Mouse (Mus musculus) CH12.LX (cell line): ENCODE measurements around the gene Siglecf. TPM values are rescaled to one million over a fixed set of nuclear protein-coding genes. Genes with fewer than 3 reads are reported as not detected.

ENCODE experiments used
- DNase-seq: peaks from one replicate; pipeline ENCODE4 v3.0.0-alpha.2; 2013; ENCODE audit errors: extremely low read depth
- H3K27ac ChIP-seq: 2 replicates; pipeline ENCODE4 v1.5.1; 2012; ENCODE audit warnings: low read depth, mild to moderate bottlenecking, control low read depth, moderate library complexity; ENCODE audit not compliant: insufficient read depth
- H3K27me3 ChIP-seq: replicated peaks from 2 replicates; pipeline ENCODE3; 2012; ENCODE audit warnings: inconsistent platforms
- H3K36me3 ChIP-seq, 2 experiments: replicated peaks in 1 of 2; 2 replicates each; pipeline versions ENCODE3 to v1.6.1; 2012; ENCODE audit warnings: inconsistent platforms in 1 of 2, low read length in 1 of 2, mild to moderate bottlenecking in 1 of 2, mixed read lengths in 1 of 2, moderate library complexity in 1 of 2; ENCODE audit not compliant: control insufficient read depth in 1 of 2, insufficient read depth in 1 of 2
- H3K4me1 ChIP-seq, 2 experiments: 2 replicates each; pipeline ENCODE4 v1.6.1; 2012; ENCODE audit warnings: inconsistent platforms in 1 of 2, moderate library complexity in 1 of 2; ENCODE audit not compliant: insufficient read depth in 2 of 2, control insufficient read depth in 1 of 2
- H3K4me2 ChIP-seq: 2 replicates; pipeline ENCODE4 v1.6.1; 2012; ENCODE audit warnings: low read depth, mild to moderate bottlenecking, control low read depth; ENCODE audit not compliant: poor library complexity, insufficient read depth, severe bottlenecking
- H3K4me3 ChIP-seq, 3 experiments: fragments of 150-350 bp in 1 of 3; sonication (generic) in 1 of 3; replicated peaks in 1 of 3; 2 replicates each; pipeline versions ENCODE3 to v1.5.1; 2011 to 2012; ENCODE audit warnings: low read depth in 2 of 3, low read length in 2 of 3, mild to moderate bottlenecking in 2 of 3, moderate library complexity in 2 of 3, control low read depth in 1 of 3, improper control_type of control experiment in 1 of 3, inconsistent platforms in 1 of 3, mixed read lengths in 1 of 3; ENCODE audit not compliant: poor library complexity in 1 of 3
- H3K79me2 ChIP-seq: replicated peaks from 2 replicates; pipeline ENCODE4 v1.6.1; 2012; ENCODE audit warnings: mild to moderate bottlenecking, moderate library complexity; ENCODE audit not compliant: control insufficient read depth, poor library complexity, insufficient read depth, severe bottlenecking; ENCODE audit errors: extremely low read depth
- H3K9ac ChIP-seq: 2 replicates; pipeline ENCODE4 v1.6.1; 2012; ENCODE audit warnings: low read depth, mild to moderate bottlenecking, control low read depth, moderate library complexity; ENCODE audit not compliant: insufficient read depth
- H3K9me3 ChIP-seq: replicated peaks from 2 replicates; pipeline ENCODE3; 2012; ENCODE audit warnings: low read length, inconsistent platforms, mixed read lengths
- BHLHE40 ChIP-seq: IDR thresholded peaks from 2 replicates; pipeline ENCODE4 v1.6.1; 2011; ENCODE audit warnings: mild to moderate bottlenecking, low read depth, low read length, improper control_type of control experiment
- CTCF ChIP-seq, 2 experiments: IDR thresholded peaks in 1 of 2; conservative IDR thresholded peaks in 1 of 2; 2 replicates each; pipeline ENCODE4 v1.5.1; 2011 to 2012; ENCODE audit warnings: low read depth in 2 of 2, low read length in 2 of 2, improper control_type of control experiment in 1 of 2, inconsistent platforms in 1 of 2, mild to moderate bottlenecking in 1 of 2, moderate library complexity in 1 of 2
- EP300 ChIP-seq: IDR thresholded peaks from 2 replicates; pipeline ENCODE4 v1.6.1; 2011; ENCODE audit warnings: low read length, improper control_type of control experiment
- HCFC1 ChIP-seq: IDR thresholded peaks from 2 replicates; pipeline ENCODE4 v1.6.1; 2012; ENCODE audit warnings: low read depth, mild to moderate bottlenecking, inconsistent platforms, low read length, improper control_type of control experiment
- MEF2A ChIP-seq: IDR thresholded peaks from 2 replicates; pipeline ENCODE4 v1.6.1; 2014; ENCODE audit warnings: low read depth, mild to moderate bottlenecking, inconsistent platforms, low read length, improper control_type of control experiment, borderline replicate concordance
- MXI1 ChIP-seq: IDR thresholded peaks from 2 replicates; pipeline ENCODE4 v1.6.1; 2011; ENCODE audit warnings: mild to moderate bottlenecking, low read depth, low read length, improper control_type of control experiment
- POLR2AphosphoS2 ChIP-seq: IDR thresholded peaks from 2 replicates; pipeline ENCODE4 v1.6.1; 2011; ENCODE audit warnings: low read depth, low read length, improper control_type of control experiment
- RAD21 ChIP-seq: IDR thresholded peaks from 2 replicates; pipeline ENCODE4 v1.6.1; 2011; ENCODE audit warnings: low read depth, mild to moderate bottlenecking, low read length, improper control_type of control experiment, moderate library complexity
- SMC3 ChIP-seq: IDR thresholded peaks from 2 replicates; pipeline ENCODE4 v1.6.1; 2011; ENCODE audit warnings: low read depth, low read length, improper control_type of control experiment
- TBP ChIP-seq: conservative IDR thresholded peaks from 2 replicates; pipeline ENCODE4 v1.6.1; 2011; ENCODE audit warnings: low read depth, low read length, improper control_type of control experiment
- TCF12 ChIP-seq: IDR thresholded peaks from 2 replicates; pipeline ENCODE4 v1.6.1; 2014; ENCODE audit warnings: low read depth, mild to moderate bottlenecking, inconsistent platforms, low read length, improper control_type of control experiment
- USF2 ChIP-seq: conservative IDR thresholded peaks from 2 replicates; pipeline ENCODE4 v1.6.1; 2011; ENCODE audit warnings: low read depth, low read length, improper control_type of control experiment
- ZC3H11A ChIP-seq: IDR thresholded peaks from 2 replicates; pipeline ENCODE4 v1.6.1; 2012; ENCODE audit warnings: low read depth, mild to moderate bottlenecking, inconsistent platforms, low read length, improper control_type of control experiment
- ZMIZ1 ChIP-seq: IDR thresholded peaks from 2 replicates; pipeline ENCODE4 v1.6.1; 2012; ENCODE audit warnings: low read depth, mild to moderate bottlenecking, inconsistent platforms, low read length, improper control_type of control experiment
- ZNF384 ChIP-seq: IDR thresholded peaks from 2 replicates; pipeline ENCODE4 v1.6.1; 2012; ENCODE audit warnings: low read depth, low read length, improper control_type of control experiment, inconsistent platforms
- dilution Hi-C: fragments of 300-500 bp; cut with MboI; formaldehyde crosslinking; loops from 2 replicates; pipeline ENCODE4 v1.14.3; 2020; ENCODE audit warnings: low sequenced_read_pairs; ENCODE audit not compliant: extremely low pct_unique_long_range_greater_than_20kb, extremely low pct_ligation_motif_present
- in situ Hi-C: fragments of 300-500 bp; cut with MboI; formaldehyde crosslinking; loops from 3 replicates; pipeline ENCODE4 v1.14.3; 2019; ENCODE audit warnings: low sequenced_read_pairs, low pct_ligation_motif_present, low pct_unique_long_range_greater_than_20kb, mixed read lengths
- polyA plus RNA-seq: library from polyadenylated mRNA; unstranded; fragments of >175 nt; gene quantifications from 2 replicates; pipeline ENCODE4 v1.2.1, GENCODE M21; 2012; ENCODE audit warnings: low read depth; ENCODE audit not compliant: insufficient read length
- total RNA-seq, 2 experiments: library from RNA; depleted of rRNA; stranded (reverse); fragments of 300-350 nt in 1 of 2; fragments of >200 nt in 1 of 2; gene quantifications; 2 replicates each; pipeline ENCODE4 v1.2.3; 2012 to 2014

Siglecf gene
- total and polyA plus RNA-seq, 3 experiments, result 0.34 to 1.7 (median 0.66) TPM

- Histone ChIP-seq H3K36me3 (no peaks in the 10 kb centered on the region), H3K9me3 (peaks cover 2% of the 10 kb centered on the region), H3K79me2 (no peaks in the 10 kb centered on the region), H3K4me3 (no peak overlapping the region), H3K27me3 (no peaks in the 10 kb centered on the region), H3K9ac (no peak overlapping the region), H3K27ac (no peak overlapping the region)
- in situ Hi-C loops (loop anchor here (25.0 kb wide), 1 partner anchor 1385 kb away; no protein-coding TSS in a partner anchor), dilution Hi-C loops (no loop called here)
- TF ChIP-seq RAD21 (no peak), TCF12 (no peak), EP300 (no peak), SMC3 (no peak), ZC3H11A (no peak), MXI1 (no peak), POLR2AphosphoS2 (no peak), ZNF384 (no peak), HCFC1 (no peak), MEF2A (no peak), BHLHE40 (no peak), ZMIZ1 (no peak), USF2 (no peak)
- TF ChIP-seq, all 38 proteins: peak for 0
- DNase-seq, result no peak
- no peak overlapping the region for H3K4me2 ChIP-seq
- peaks cover 7 to 20% of the 10 kb centered on the region in 2 experiments; a peak in 3 of 4 replicates for H3K4me1 ChIP-seq
Observed at GRCm38 (mm10) chr7:43402718-43403117, 51.6 kb downstream of the Siglecf start.

DNA sequence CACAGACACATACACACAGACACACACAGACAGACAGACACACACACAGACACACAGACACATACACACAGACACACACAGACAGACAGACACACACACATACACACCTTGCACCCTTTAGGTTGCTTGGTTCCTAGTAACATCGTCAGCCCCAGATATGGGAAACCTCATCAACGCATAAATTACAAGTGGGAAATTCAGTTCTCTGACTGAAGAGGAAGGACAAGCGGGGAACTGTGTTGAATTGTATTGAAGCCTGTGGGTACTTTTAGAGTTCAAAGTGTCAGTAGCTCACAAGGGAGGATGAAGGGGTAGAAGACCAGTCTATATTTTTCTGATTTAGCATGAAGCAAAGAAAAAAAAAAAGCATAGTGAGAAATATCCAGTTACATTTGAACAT, 56.4 kb downstream of the Siglecf start:
- TF ChIP-seq TCF12, result no peak
- peak; percentile 37; the same call in 1 of the 2 replicates for TF ChIP-seq TBP
- TF ChIP-seq CTCF (conservative IDR thresholded peaks at IDR 0.05 in 1 of 2, IDR thresholded peaks at IDR 0.05 in 1 of 2; ENCODE audit: low read depth in 2 of 2, low read length in 2 of 2), result no peak
- TF ChIP-seq ZC3H11A, result no peak
- H3K27me3 ChIP-seq, result no peaks in the 10 kb centered on the region
- no peak overlapping the region for H3K4me2 ChIP-seq
- peaks cover 10% of the 10 kb centered on the region; the same call in 1 of the 2 replicates for H3K79me2 ChIP-seq
- peak overlapping the region in 2 of 3 experiments; percentile 67 to 69 for H3K4me3 ChIP-seq
- H3K4me1 ChIP-seq, result peaks cover 14 to 38% of the 10 kb centered on the region in 2 experiments
- no peaks in the 10 kb centered on the region for H3K9me3 ChIP-seq
- in situ Hi-C loops, result loop anchor here (25.0 kb wide), 1 partner anchor 1380 kb away; no protein-coding TSS in a partner anchor
- no peak overlapping the region for H3K9ac ChIP-seq
- dilution Hi-C loops, result no loop called here
- peak; percentile 79 for DNase-seq
- peaks cover 16 to 30% of the 10 kb centered on the region in 2 experiments for H3K36me3 ChIP-seq
- no peak overlapping the region; the same call in 1 of the 2 replicates for H3K27ac ChIP-seq
